Mouse (Mus musculus) spleen, postnatal 0 days (tissue): ENCODE data around the gene Gm20767. TPM values are rescaled to one million over a fixed set of nuclear protein-coding genes. Genes with fewer than 3 reads are reported as not detected.

Experiments used
- polyA plus RNA-seq: library from polyadenylated mRNA; unstranded; fragments of >200 nt; fragmentation: Nextera tagmentation; extraction: Ambion mirVana; gene quantifications from 2 replicates; pipeline ENCODE4 v1.2.1, GENCODE M21; 2015

Gene Gm20767
- polyA plus RNA-seq = not detected in 2 replicates

GRCm38 (mm10) chr13:120139946-120140345 is at the start of gene Gm20767:
Gene Gm20767, plus strand, starts transcription at chr13:120140246.

DNA sequence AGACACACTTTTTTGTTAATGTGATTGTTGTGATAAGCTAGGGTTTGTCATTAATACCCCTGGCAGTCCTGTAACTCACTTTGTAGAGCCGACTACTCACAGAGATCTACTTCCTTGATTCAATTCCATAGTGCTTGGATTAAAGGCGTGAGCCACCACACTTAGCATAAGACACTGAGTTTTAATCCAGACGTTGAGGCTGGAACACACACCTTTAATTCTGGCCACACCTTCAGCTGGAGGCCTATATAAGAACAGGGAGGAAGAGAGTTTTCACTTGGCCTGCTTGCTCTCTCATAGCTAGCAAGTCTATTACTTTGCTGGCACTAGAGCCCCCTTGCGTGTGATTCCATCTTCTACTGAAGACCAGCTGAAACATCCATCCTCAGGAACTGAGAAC is 32.1 kb downstream of the Gm20767 start, which contains the start of gene Gm21818:
Gene Gm21818 (plus strand): TSS at position 301 of the 400 bp plus-strand sequence.

Other genes with a start within 250 kb of the Gm20767 start
- gene Tcstv1, start 245.5 kb upstream of the Gm20767 start, polyA plus RNA-seq = not detected in 2 replicates
- gene Gm21761, start 211.0 kb upstream of the Gm20767 start, polyA plus RNA-seq = 0.10 and 0.38 TPM in 2 replicates
- not detected in 2 replicates for gene B020031M17Rik, start 189.4 kb upstream of the Gm20767 start, polyA plus RNA-seq
- not detected in 2 replicates for gene Gm36079, start 113.2 kb upstream of the Gm20767 start, polyA plus RNA-seq
- 2.9 and 4.1 TPM in 2 replicates for gene Gm21188, start 88.1 kb upstream of the Gm20767 start, polyA plus RNA-seq
- gene Gm21818, start 32.2 kb downstream of the Gm20767 start, polyA plus RNA-seq = not detected in 2 replicates
- gene Gm21762, start 75.7 kb downstream of the Gm20767 start, polyA plus RNA-seq = 0.19 TPM in 1 of 2 replicates, not detected in the other
- gene Gm21731, start 98.9 kb downstream of the Gm20767 start, polyA plus RNA-seq = not detected in 2 replicates
- gene AF067061, start 122.9 kb downstream of the Gm20767 start, polyA plus RNA-seq = 0.15 and 0.23 TPM in 2 replicates
- 1.9 and 2.0 TPM in 2 replicates for gene BC147527, start 160.1 kb downstream of the Gm20767 start, polyA plus RNA-seq
- not detected in 2 replicates for gene Tcstv3, start 176.6 kb downstream of the Gm20767 start, polyA plus RNA-seq